Mouse (Mus musculus): Measurements from ENCODE around the gene Cabp7.

DNA sequence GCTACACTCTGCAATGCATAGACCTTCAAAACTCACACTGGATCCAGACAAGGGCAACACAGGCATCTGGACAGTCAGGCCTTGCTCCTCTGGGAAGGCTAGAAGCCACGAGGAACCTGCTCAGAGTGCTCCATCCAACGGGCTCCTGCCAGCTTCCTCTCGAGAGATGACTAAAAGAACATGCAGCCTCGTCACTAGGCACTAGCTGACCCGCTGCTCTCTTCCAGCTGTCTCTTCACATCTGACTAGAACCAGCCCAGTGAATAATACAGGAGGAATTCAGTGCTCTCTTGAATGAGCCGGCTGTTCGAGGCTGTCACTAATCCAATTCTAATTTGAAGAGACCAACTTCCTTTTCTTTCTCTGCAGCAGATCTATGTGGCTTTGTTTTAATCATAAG, 25.2 kb upstream of the Cabp7 start:
- TF ChIP-seq ZMIZ1 (IDR thresholded peaks at IDR 0.05; ENCODE audit: low read depth, low read length) (no peak), POLR2A (IDR thresholded peaks at IDR 0.05; ENCODE audit: low read depth, low read length) (no peak), CHD2 (IDR thresholded peaks at IDR 0.05; ENCODE audit: low read length) (no peak), ZNF384 (IDR thresholded peaks at IDR 0.05; ENCODE audit: low read depth, low read length) (no peak), TCF12 (IDR thresholded peaks at IDR 0.05; ENCODE audit: low read depth, low read length) (no peak), USF1 (IDR thresholded peaks at IDR 0.05; ENCODE audit: low read depth, low read length) (no peak), MYC (IDR thresholded peaks at IDR 0.05; ENCODE audit: low read depth, low read length) (no peak), CTCF (conservative IDR thresholded peaks at IDR 0.05 in 1 of 2, IDR thresholded peaks at IDR 0.05 in 1 of 2; ENCODE audit: low read depth in 2 of 2, low read length in 2 of 2) (no peak)
